Mouse (Mus musculus) thymus, postnatal 25 days (tissue): ENCODE measurements at regions not wholly inside any gene's neighbourhood (a gene's known extent, or its start where the extent isn't known, plus 50 kb on each side); places are given as distances from the start of the nearest gene placed in this dataset.

Experiments used
- DNase-seq: peaks from one replicate; pipeline ENCODE4 v3.0.0; 2022

DNA sequence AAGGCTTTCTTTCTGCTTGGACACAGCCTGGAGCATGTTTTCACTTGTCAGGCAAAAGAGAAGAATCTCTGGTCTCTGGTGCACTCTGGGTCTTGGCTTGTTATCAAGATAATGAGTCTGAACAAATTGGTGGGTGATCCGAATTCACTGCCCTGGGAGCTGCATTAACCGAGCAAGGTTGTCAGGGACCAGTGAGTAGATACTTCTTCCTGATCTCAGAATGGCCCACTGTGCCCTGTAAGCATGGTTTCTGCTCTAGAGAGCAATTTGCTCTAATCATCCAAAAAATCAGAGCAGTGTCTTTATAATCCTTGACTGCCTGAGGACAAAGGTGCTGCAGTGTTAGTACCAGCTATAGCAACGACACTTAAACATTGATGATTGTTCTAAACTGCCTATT is 97.2 kb upstream of the 1500015O10Rik start:
- no peak for DNase-seq

DNA sequence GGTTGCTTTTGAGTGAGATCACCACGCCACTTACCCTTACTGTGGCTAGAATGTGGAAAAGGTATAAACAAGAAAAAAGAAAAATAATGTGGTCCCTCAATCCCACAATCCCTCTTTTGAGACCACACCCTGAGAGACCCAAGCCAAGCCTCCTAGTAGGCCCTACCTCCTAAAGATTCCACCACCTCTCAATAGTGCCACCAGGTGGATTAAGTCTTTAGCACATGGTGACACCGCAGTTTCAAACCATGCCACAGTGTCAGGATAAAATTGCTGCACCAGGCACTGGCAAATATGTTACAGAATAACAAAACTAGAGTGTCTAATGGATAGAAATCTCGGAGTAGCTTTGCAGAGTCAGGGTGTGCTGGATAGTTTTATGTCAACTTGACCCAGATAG is 94.7 kb upstream of the 1500015O10Rik start:
- peak; percentile 77 for DNase-seq

DNA sequence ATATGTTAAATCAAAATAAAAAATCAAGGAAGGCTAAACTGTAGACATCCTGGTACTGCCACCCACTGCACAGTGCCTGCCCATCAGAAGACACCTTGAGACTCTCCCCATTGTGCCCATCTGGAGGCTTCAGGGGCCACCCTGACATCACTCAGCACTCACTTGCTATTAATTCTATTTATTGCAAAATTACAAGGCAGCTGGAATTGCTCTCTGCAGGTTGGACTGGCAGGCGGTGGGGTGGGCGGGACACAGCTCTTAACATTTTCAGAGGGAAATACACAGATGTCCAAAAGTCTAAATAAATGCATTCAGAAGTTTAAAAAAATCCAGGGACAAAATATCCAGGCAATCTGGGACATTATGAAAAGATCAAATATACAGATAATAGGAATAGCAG is 92.4 kb upstream of the 1500015O10Rik start:
- no peak for DNase-seq

DNA sequence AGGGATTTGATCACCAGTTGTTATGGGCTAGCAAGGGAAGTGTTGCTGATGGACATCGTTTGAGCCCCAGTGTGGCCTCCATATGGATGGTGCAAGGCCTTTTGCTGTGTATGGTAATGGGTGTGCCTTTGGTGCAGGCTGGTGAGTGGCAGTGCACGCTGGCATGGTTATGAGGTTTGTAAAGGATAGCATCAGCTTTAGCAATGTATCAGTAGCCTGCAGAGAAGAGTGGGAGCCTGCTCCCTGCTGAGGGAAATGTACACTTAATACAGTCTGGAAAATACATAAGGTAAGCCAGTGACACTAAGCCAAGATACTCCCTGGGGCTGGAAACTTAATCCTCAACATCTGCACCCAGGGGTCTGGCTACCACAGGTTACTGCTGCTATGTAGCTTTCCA is 58.4 kb upstream of the 1500015O10Rik start:
- DNase-seq, result no peak
